Mouse (Mus musculus) adrenal gland, adult (tissue): ENCODE measurements at regions not wholly inside any gene's neighbourhood (a gene's known extent, or its start where the extent isn't known, plus 50 kb on each side); places are given as distances from the start of the nearest gene placed in this dataset.
"Not testable (repeated sequence)": the region's sequence is repeated elsewhere in the genome, so short reads cannot be mapped to it uniquely, and the experiment has no call there.

Experiments
- DNase-seq, 2 experiments: peaks; one replicate each; pipeline ENCODE4 v3.0.0; 2022 to 2023; ENCODE audit warnings: low spot score in 1 of 2; ENCODE audit not compliant: inconsistent age in 2 of 2

DNA sequence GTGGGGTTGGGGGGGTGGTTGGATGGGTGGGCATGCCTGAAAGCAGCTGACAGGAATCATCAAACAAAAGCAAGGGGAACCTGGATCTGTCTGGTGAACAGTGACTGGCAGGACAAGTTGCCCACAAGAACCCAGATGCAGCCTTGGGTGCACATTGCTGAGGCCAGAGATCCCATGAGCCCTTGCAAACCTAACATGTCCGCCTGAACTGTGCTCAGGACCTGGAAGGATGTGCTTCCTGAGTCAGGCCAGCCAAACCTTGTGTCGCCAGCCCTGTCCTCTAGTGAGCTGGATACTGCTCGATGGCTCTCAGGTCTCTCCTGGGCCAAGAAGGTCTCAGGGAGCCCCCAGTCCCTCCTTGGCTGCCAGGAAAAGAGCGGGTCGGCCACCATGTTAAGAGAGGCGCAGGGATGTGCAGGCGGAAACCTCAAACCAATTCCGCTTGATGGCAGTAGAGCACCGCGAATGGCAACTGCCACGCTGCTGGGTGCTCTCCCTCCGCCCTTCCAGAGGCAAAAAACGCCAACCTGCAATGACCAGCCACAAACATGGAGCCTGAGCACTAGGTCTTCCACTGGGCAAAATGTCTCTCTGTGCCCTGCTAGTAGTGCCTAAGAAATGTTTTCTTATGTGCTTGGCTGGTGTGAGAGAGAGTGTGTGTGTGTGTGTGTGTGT is 140.2 kb downstream of the Pls3 start:
- DNase-seq, result peak in 1 of 2 experiments; percentile 91

- peak in 1 of 2 experiments; percentile 95 for DNase-seq
Observed at GRCm38 (mm10) chrX:75733651-75734050, 141.3 kb downstream of the Pls3 start.

GRCm38 (mm10) chrX:75729791-75730190 is 145.2 kb downstream of the Pls3 start:
- peak in 1 of 2 experiments; percentile 89 for DNase-seq

- peak in 1 of 2 experiments; percentile 78 for DNase-seq
Observed at GRCm38 (mm10) chrX:75728507-75728906, 146.5 kb downstream of the Pls3 start.

DNA sequence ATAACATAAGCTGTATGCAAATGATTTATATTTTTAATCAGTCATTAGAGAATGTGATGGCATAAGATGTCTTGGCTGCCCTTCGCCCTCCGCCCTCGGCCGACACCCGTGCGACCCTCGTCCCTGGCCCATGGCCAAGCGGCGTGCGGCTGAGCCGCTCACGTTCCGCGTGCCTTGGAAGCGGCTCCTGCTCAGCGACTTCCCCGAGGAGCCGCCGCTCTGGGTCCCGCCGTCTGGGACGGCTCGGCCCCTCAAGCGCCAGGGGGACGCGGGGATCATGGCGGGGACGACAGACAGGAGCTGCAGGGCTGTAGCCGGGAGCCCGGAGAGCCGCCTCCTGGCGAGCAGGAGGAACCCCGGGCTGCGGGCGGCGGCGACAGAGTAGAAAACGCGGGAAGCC is 145.5 kb upstream of the Rab39b start:
- DNase-seq, result not testable (repeated sequence)

GRCm38 (mm10) chrX:75699949-75700348 is 121.9 kb upstream of the Rab39b start:
- no peak for DNase-seq

DNA sequence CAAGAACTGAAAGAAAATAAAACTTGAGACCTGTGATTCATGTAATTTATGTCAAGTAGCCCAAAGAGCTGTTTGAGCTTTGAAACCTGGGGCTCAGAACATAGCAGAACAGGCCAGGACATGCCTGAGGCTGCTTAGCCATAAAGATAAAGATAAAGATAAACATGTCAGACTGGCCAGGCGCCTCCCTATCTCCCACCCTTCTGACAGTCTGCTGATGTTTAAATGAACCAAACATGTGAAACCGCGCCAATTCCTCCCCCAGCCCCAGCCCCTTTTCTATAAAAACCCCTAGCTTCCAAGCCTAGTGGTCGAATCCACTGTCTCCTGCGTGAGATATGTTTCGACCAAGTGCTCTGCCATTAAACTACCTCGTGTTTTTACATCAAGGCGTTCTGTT is 97.2 kb upstream of the Rab39b start:
- DNase-seq, result peak; percentile 8 to 23

GRCm38 (mm10) chrX:75673920-75674665 is 96.1 kb upstream of the Rab39b start:
- peak; percentile 95 to 98 for DNase-seq

DNA sequence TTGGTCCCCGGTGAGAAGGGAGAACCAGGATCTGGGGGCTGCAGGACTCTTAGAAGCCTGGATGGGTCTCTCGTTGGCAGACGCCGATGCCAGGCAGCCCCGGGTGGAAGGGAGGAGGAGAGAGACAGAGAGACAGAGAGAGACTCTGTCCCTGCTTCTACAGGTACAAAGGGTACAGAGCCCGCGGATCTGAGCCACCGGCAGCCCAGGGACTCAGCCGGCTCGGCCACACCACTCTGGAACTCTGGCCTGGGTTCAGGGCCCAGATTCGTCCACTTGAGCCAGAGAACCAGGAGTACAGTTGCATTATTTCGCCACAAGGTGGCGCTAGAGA is 95.5 kb upstream of the Rab39b start:
- no peak for DNase-seq

- DNase-seq, result peak in 1 of 2 experiments; percentile 55
Observed at GRCm38 (mm10) chrX:75672976-75673375, 94.9 kb upstream of the Rab39b start.

GRCm38 (mm10) chrX:75667636-75668035 is 89.6 kb upstream of the Rab39b start:
- no peak for DNase-seq

DNA sequence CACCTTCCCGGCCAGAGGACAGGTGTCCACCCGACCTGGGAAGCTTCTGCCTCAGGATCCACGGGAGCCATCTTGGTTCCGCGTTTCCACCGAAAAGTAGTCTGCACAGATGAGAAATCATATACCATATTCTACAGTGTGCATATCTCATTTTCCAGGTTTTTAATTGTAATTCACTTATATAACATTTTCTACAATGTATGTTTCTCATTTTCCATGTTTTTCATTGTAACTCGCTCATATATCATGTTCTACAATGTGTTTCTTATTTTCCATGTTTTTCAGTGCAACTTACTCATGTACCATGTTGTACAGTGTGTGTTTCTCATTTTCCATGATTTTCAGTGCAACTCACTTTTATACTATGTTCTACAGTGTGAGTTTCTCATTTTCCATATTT is 65.4 kb upstream of the Rab39b start:
- DNase-seq, result no peak
